Mouse (Mus musculus) ES-Bruce4 (cell line): ENCODE measurements around the gene Rspo3. TPM values are rescaled to one million over a fixed set of nuclear protein-coding genes. Genes with fewer than 3 reads are reported as not detected.

ENCODE experiments used
- H3K27ac ChIP-seq: 2 replicates; pipeline ENCODE4 v1.5.1; 2012; ENCODE audit warnings: low read length, inconsistent platforms; ENCODE audit not compliant: insufficient read depth
- H3K27me3 ChIP-seq: 2 replicates; pipeline ENCODE4 v1.6.1; 2012; ENCODE audit warnings: mild to moderate bottlenecking, low read length, inconsistent platforms; ENCODE audit not compliant: control insufficient read depth, poor library complexity, insufficient read depth, severe bottlenecking
- H3K36me3 ChIP-seq: 2 replicates; pipeline ENCODE4 v1.6.1; 2012; ENCODE audit warnings: inconsistent platforms, mild to moderate bottlenecking, low read length, moderate library complexity; ENCODE audit not compliant: control insufficient read depth, poor library complexity, insufficient read depth, severe bottlenecking
- H3K4me1 ChIP-seq: one replicate; pipeline ENCODE4 v1.8.1; 2011; ENCODE audit warnings: low read length; ENCODE audit not compliant: control insufficient read depth, insufficient read depth
- H3K4me3 ChIP-seq: 2 replicates; pipeline ENCODE4 v1.5.1; 2011; ENCODE audit warnings: low read depth, mild to moderate bottlenecking, low read length
- H3K9ac ChIP-seq: 2 replicates; pipeline ENCODE4 v1.6.1; 2012; ENCODE audit warnings: low read depth, mild to moderate bottlenecking, inconsistent platforms; ENCODE audit not compliant: poor library complexity, severe bottlenecking
- H3K9me3 ChIP-seq: replicated peaks from 2 replicates; pipeline ENCODE4 v1.6.1; 2012; ENCODE audit warnings: mild to moderate bottlenecking, low read length, inconsistent platforms; ENCODE audit not compliant: control insufficient read depth, poor library complexity, insufficient read depth, severe bottlenecking
- CTCF ChIP-seq: IDR thresholded peaks from one replicate; pipeline ENCODE4 v1.8.1; 2011; ENCODE audit warnings: low read depth, low read length
- EP300 ChIP-seq: IDR thresholded peaks from 2 replicates; pipeline ENCODE4 v1.6.1; 2011; ENCODE audit warnings: low read depth, low read length; ENCODE audit not compliant: insufficient read depth
- POLR2A ChIP-seq: IDR thresholded peaks from one replicate; pipeline ENCODE4 v1.8.1; 2011; ENCODE audit warnings: low read length; ENCODE audit not compliant: insufficient read depth
- polyA plus RNA-seq: library from polyadenylated mRNA; stranded (reverse); fragments of >200 nt; gene quantifications from 2 replicates; pipeline ENCODE4 v1.2.4, GENCODE M21; 2011; ENCODE audit warnings: low read depth; ENCODE audit not compliant: missing spikeins, insufficient read depth, insufficient read length

Gene Rspo3
- polyA plus RNA-seq, 1 experiment, result 0.70 TPM

DNA sequence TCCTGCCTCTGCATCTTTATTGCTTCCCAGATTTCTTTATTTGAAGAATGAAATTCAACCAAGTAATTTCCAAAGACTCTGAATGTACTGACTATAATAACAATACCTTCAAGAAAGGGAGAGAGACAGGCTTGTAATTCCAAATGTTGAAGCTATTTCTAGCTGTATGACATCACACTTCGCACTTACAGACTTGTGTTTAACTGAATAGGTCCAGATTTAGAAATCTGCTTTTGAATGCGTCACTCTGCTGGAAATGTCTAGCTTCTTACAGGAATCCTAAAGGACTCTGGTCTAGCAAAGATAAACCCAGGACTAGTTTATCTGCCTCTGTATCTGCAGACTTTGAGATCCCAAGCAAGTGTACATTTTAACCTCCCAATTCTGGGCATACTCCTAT is 3.8 kb upstream of the Rspo3 start:
- no peak overlapping the region for H3K27ac ChIP-seq
- no peak overlapping the region for H3K9ac ChIP-seq
- H3K9me3 ChIP-seq, result no peaks in the 10 kb centered on the region
- H3K4me3 ChIP-seq, result no peak overlapping the region
- no peak for TF ChIP-seq CTCF
- no peak for TF ChIP-seq EP300
- TF ChIP-seq POLR2A, result no peak
- peaks cover 6% of the 10 kb centered on the region for H3K27me3 ChIP-seq
- H3K4me1 ChIP-seq, result no peaks in the 10 kb centered on the region
- H3K36me3 ChIP-seq, result no peaks in the 10 kb centered on the region

- no peaks in the 10 kb centered on the region for H3K36me3 ChIP-seq
- H3K9ac ChIP-seq, result no peak overlapping the region
- no peak overlapping the region for H3K27ac ChIP-seq
- no peaks in the 10 kb centered on the region for H3K9me3 ChIP-seq
- no peaks in the 10 kb centered on the region for H3K4me1 ChIP-seq
- peaks cover 7% of the 10 kb centered on the region for H3K27me3 ChIP-seq
- no peak for TF ChIP-seq POLR2A
- TF ChIP-seq CTCF, result no peak
- no peak for TF ChIP-seq EP300
- no peak overlapping the region for H3K4me3 ChIP-seq
Observed at GRCm38 (mm10) chr10:29538791-29539190, 3.1 kb upstream of the Rspo3 start.

DNA sequence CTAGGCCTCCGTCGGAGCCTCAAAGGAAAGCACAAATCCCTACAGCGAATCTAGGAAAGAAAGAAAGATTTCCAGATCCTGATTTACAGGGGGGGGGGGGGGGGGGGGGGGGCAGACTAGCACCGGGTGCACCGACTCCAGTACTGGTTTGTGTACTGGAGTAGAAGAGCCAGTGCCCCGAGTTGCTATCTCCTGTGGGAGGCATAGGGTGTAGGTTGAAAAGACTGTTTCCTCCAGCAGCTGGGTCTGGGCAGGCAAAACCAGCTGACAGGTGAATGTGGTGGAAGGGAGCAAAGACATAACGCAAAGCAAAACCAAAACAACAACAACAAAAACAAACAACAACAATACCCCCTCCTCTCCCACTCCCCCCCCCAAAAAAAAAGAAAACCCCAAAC is 838 bp downstream of the Rspo3 start:
- H3K36me3 ChIP-seq, result no peaks in the 10 kb centered on the region
- peak overlapping the region; percentile 59; the same call in 1 of the 2 replicates for H3K9ac ChIP-seq
- H3K27ac ChIP-seq, result no peak overlapping the region
- H3K27me3 ChIP-seq, result peaks cover 9% of the 10 kb centered on the region
- H3K9me3 ChIP-seq, result no peaks in the 10 kb centered on the region
- TF ChIP-seq EP300 (no peak), POLR2A (no peak), CTCF (no peak)
- H3K4me3 ChIP-seq, result peak overlapping the region; percentile 26; the same call in 1 of the 2 replicates
- no peaks in the 10 kb centered on the region for H3K4me1 ChIP-seq

- TF ChIP-seq CTCF (no peak), POLR2A (no peak), EP300 (no peak)
- H3K27me3 ChIP-seq, result peaks cover 9% of the 10 kb centered on the region
- no peaks in the 10 kb centered on the region for H3K9me3 ChIP-seq
- peak overlapping the region; percentile 59; the same call in 1 of the 2 replicates for H3K9ac ChIP-seq
- H3K4me3 ChIP-seq, result peak overlapping the region; percentile 26; the same call in 1 of the 2 replicates
- H3K4me1 ChIP-seq, result no peaks in the 10 kb centered on the region
- H3K27ac ChIP-seq, result no peak overlapping the region
- H3K36me3 ChIP-seq, result no peaks in the 10 kb centered on the region
Observed at GRCm38 (mm10) chr10:29533846-29534829, 1.5 kb downstream of the Rspo3 start.

- TF ChIP-seq EP300 (no peak), CTCF (peak; percentile 67)
- Histone ChIP-seq H3K4me3 (peak overlapping the region; percentile 21; the same call in 1 of the 2 replicates), H3K27me3 (peaks cover 9% of the 10 kb centered on the region), H3K4me1 (no peaks in the 10 kb centered on the region), H3K9ac (no peak overlapping the region), H3K36me3 (no peaks in the 10 kb centered on the region), H3K27ac (no peak overlapping the region), H3K9me3 (no peaks in the 10 kb centered on the region)
Observed at GRCm38 (mm10) chr10:29532821-29533715, 2.6 kb downstream of the Rspo3 start.
